ENCODE assay signal across 8 mouse cellular contexts in the genomic region with DNA sequence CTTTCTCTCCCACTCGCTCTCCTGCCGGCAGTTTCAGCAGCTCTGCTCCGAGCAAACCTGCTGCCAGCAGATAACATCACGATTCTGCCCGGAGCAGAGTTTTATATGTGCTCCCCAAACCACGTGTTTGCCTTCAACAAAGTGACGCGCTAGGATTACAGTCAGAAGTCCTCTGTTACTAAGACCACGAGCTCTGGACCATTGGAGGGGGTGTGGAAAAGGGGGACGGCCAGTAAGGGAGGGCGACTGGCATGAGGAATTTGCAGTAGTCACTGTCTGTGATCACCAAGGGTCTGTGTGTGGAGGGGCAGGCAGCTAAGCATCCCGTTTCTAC. TPM values are rescaled to one million over a fixed set of nuclear protein-coding genes. Genes with fewer than 3 reads are reported as not detected.
DNase-seq lines count a peak whose midpoint lies in the region; ATAC-seq lines count a peak whose summit lies in the region.

Gene Tgfb2, minus strand, starts transcription at position 75 of the 334 bp plus-strand sequence.

- DNase-seq in right cerebral cortex, adult 18-20 months, result peak; percentile 42
- DNase-seq in right cerebral cortex, postnatal 36 days (ENCODE audit: low spot score in 2 of 2), result no peak
- peak; percentile 56 for DNase-seq in embryonic facial prominence, embryonic 10.5 days (ENCODE audit: low spot score)
- peak; percentile 79 for DNase-seq in heart, embryonic 10.5 days (ENCODE audit: low spot score)
- DNase-seq in left cerebral cortex, postnatal 14 days (ENCODE audit: low spot score in 2 of 2), result peak; percentile 48 to 49
- no peak for DNase-seq in adrenal gland, adult 2 months

- peak within 1 kb of the TSS; percentile 90 for H3K27ac ChIP-seq in embryonic facial prominence, embryonic 10.5 days (replicated peaks)
- H3K27ac ChIP-seq in heart, embryonic 10.5 days, result peak within 1 kb of the TSS; percentile 89
- H3K27ac ChIP-seq in midbrain, embryonic 12.5 days (replicated peaks), result 0 out of 2 replicates have a peak within 1 kb of the TSS, but pooled peaks have one; percentile 30

- peak within 1 kb of the TSS; percentile 77 for H3K4me2 ChIP-seq in midbrain, embryonic 12.5 days (replicated peaks)

- H3K4me3 ChIP-seq in embryonic facial prominence, embryonic 10.5 days, result peak within 1 kb of the TSS; percentile 72
- peak within 1 kb of the TSS; percentile 77 for H3K4me3 ChIP-seq in heart, embryonic 10.5 days
- peak within 1 kb of the TSS; percentile 61 for H3K4me3 ChIP-seq in midbrain, embryonic 12.5 days

- peaks cover 36% of the 10 kb centered on the region for H3K4me1 ChIP-seq in embryonic facial prominence, embryonic 10.5 days
- peaks cover 16% of the 10 kb centered on the region for H3K4me1 ChIP-seq in heart, embryonic 10.5 days
- H3K4me1 ChIP-seq in midbrain, embryonic 12.5 days, result peaks cover 15% of the 10 kb centered on the region; the same call in 1 of the 2 replicates

- peak; percentile 31 for ATAC-seq in midbrain, embryonic 12.5 days (ENCODE audit: low FRiP score, low read depth)
- no peak for ATAC-seq in erythroid progenitor cell, adult 5-6 weeks (replicated peaks; ENCODE audit: low FRiP score, poor library complexity, severe bottlenecking)

- peaks cover 25% of the 10 kb centered on the region for H3K27me3 ChIP-seq in embryonic facial prominence, embryonic 10.5 days (replicated peaks; ENCODE audit: low read depth, poor library complexity, severe bottlenecking)
- H3K27me3 ChIP-seq in heart, embryonic 10.5 days (ENCODE audit: insufficient read depth, poor library complexity, severe bottlenecking), result no peaks in the 10 kb centered on the region
- H3K27me3 ChIP-seq in midbrain, embryonic 12.5 days, result peaks cover 49% of the 10 kb centered on the region

- WGBS in embryonic facial prominence, embryonic 10.5 days, result 3% methylated on average over 12 of the region's 12 CpGs
- 1% methylated on average over 12 of the region's 12 CpGs for WGBS in heart, embryonic 10.5 days
- WGBS in midbrain, embryonic 12.5 days, result 3% methylated on average over 12 of the region's 12 CpGs

- intact Hi-C loops in left cerebral cortex, postnatal 14 days (cut with DNase I), result loop anchor here (5.0 kb wide), 1 partner anchor 154 kb away; no protein-coding TSS in a partner anchor

- no peaks in the 10 kb centered on the region for H3K36me3 ChIP-seq in embryonic facial prominence, embryonic 10.5 days (replicated peaks)
- no peaks in the 10 kb centered on the region for H3K36me3 ChIP-seq in heart, embryonic 10.5 days
- H3K36me3 ChIP-seq in midbrain, embryonic 12.5 days, result no peaks in the 10 kb centered on the region

- peak within 1 kb of the TSS; percentile 68 for H3K9ac ChIP-seq in midbrain, embryonic 12.5 days (replicated peaks)

- no peaks in the 10 kb centered on the region for H3K9me3 ChIP-seq in embryonic facial prominence, embryonic 10.5 days
- H3K9me3 ChIP-seq in heart, embryonic 10.5 days, result no peaks in the 10 kb centered on the region
- no peaks in the 10 kb centered on the region for H3K9me3 ChIP-seq in midbrain, embryonic 12.5 days

RNA-seq across cellular contexts. Expression of gene Tgfb2, which starts in this region (rescaled TPM):
- 16.6 and 25.6 TPM in 2 replicates for polyA plus RNA-seq in embryonic facial prominence, embryonic 10.5 days (2016; fragmentation: Nextera tagmentation; extraction: Ambion mirVana)
- polyA plus RNA-seq in heart, embryonic 10.5 days (2016; fragmentation: Nextera tagmentation; extraction: Ambion mirVana), result 53.7 and 69.4 TPM in 2 replicates
- 10 to 100 TPM in 1 of 2 experiments, 1 to 10 TPM in 1; 8.2 to 10.6 TPM for total RNA-seq in left cerebral cortex, postnatal 14 days (2021)
- polyA plus RNA-seq in midbrain, embryonic 12.5 days (2016; fragmentation: Nextera tagmentation; extraction: Ambion mirVana), result 12.8 and 16.5 TPM in 2 replicates
- total RNA-seq in erythroid progenitor cell, adult 5-6 weeks (2015; ENCODE audit: low replicate concordance), result not detected in 2 replicates
- total RNA-seq in erythroid progenitor cell, adult 5-6 weeks (2017; ENCODE audit: low replicate concordance), result not detected in 2 replicates
- 1 to 10 TPM; 1.7 to 2.6 TPM for total RNA-seq in adrenal gland, adult 2 months (2021)
- polyA plus RNA-seq in adrenal gland, adult 2 months (2012; rRNA removed), result 0.95 and 1.1 TPM in 2 replicates

Comparison
In these comparisons a context has a peak if more than half of its experiments do, and no peak if none do; other contexts are left out.
1. DNase-seq: peak in right cerebral cortex, adult 18-20 months (single experiment), embryonic facial prominence, embryonic 10.5 days (single experiment), heart, embryonic 10.5 days (single experiment) and left cerebral cortex, postnatal 14 days (2 of 2); none in right cerebral cortex, postnatal 36 days (0 of 2) and adrenal gland, adult 2 months (single experiment).
2. H3K27ac ChIP-seq: peak in every context shown above with its lines; median percentile 90 in embryonic facial prominence, embryonic 10.5 days; 89 in heart, embryonic 10.5 days; 30 in midbrain, embryonic 12.5 days.
3. Peak in every context shown above with its lines, with median percentiles within 50 percentile points of each other: H3K4me3 ChIP-seq.